Mouse (Mus musculus): ENCODE data around the gene Commd1.
A peak's percentile ranks its signal among the peaks of the same experiment; 100 is the strongest.

The Commd1 gene

GRCm38 (mm10) chr11:22989786-22990185 lies 7.6 kb upstream of the Commd1 start:
- no peak for DNase-seq

- peak; percentile 27 for DNase-seq
These were observed 5.2 kb upstream of the Commd1 start for GRCm38 (mm10) chr11:22987357-22987756.

DNA sequence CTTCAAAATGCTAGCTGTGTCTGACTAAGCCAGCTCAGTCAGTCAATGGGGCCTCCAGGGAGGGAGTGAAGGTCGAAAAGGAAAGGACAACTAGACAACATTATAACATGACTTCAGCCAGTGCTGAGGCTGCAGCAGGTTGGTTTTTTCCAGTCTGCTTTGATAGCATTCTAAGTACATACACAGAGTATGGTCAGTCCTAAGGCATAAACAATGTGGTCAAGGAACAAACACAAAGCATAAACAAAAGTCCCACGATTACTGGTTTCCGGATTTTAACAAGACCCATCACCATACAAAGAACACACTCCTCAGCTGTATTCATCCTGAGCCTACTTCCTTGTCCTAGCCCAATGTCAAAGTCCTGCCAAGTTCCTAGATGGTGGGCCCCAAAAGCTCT lies 3.3 kb upstream of the Commd1 start:
- no peak for DNase-seq

GRCm38 (mm10) chr11:22982846-22983245 lies 664 bp upstream of the Commd1 start:
- no peak for DNase-seq

DNA sequence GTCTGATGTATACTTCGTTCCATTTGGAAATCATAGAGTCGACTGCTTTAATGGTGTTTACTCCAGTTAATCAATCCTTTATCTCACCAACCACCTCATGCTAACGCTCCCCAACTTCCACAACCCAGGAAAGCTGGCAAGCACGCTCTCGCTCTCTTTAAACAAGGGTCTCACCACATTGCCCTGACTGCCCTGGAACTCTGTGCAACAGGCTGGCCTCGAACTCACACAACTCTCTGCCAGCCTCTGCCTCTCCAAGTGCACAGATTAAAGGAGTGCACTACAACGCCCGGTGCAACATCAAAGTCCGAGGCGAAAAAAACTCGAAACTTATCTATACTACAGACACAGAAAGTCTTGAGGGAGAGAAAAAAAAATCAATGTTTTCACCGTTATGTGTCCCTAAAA lies 635 bp downstream of the Commd1 start:
- no peak for DNase-seq

DNA sequence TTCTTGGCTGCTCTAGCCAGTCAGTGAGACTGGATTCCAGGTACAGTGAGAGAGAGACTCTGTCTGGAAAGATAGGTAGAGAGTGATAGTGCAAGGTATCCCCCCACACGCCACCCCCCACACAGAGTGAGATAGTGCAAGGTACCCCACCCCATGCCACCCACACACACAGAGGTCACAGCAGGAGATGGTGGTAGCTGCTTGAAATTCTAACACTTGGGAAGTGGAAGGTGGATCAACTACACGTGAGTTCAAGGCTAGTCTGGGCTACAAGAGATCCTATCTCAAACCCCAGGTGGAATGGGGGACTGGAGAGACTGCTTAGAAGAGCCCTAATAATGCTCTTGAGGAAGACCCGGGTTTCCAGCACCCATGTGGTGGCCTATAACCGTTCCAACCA lies 1.1 kb downstream of the Commd1 start:
- no peak for DNase-seq

- DNase-seq, result no peak
These were observed 3.0 kb downstream of the Commd1 start for GRCm38 (mm10) chr11:22979221-22979620.

- DNase-seq, result no peak
These were observed 3.5 kb downstream of the Commd1 start for GRCm38 (mm10) chr11:22978711-22979110.

GRCm38 (mm10) chr11:22978215-22978614 lies 4.0 kb downstream of the Commd1 start:
- DNase-seq, result no peak

DNA sequence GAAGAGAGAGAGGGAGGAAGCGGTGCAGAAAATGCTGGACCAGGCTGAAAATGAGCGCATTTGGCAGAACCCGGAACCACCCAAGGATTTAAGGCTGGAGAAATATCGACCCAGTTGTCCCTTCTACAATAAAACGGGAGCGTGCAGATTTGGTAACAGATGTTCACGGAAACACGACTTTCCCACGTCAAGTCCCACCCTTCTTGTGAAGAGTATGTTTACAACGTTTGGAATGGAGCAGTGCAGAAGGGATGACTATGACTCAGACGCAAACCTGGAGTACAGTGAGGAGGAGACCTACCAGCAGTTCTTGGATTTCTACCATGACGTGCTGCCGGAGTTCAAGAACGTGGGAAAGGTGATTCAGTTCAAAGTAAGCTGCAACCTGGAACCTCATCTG lies 8.6 kb downstream of the Commd1 start:
- peak; percentile 24 for DNase-seq

- peak; percentile 92 for DNase-seq
These were observed 9.2 kb downstream of the Commd1 start for GRCm38 (mm10) chr11:22972746-22973526.

GRCm38 (mm10) chr11:22971835-22972709 lies 10.1 kb downstream of the Commd1 start, which contains the start of gene Zrsr1:
Gene Zrsr1 (plus strand): TSS chr11:22972005.
- DNase-seq, result peak; percentile 87

GRCm38 (mm10) chr11:22970546-22970945 lies 11.6 kb downstream of the Commd1 start:
- no peak for DNase-seq

- no peak for DNase-seq
These were observed 12.7 kb downstream of the Commd1 start for GRCm38 (mm10) chr11:22969486-22969885.

GRCm38 (mm10) chr11:22965503-22965902 lies 16.7 kb downstream of the Commd1 start:
- DNase-seq, result no peak

DNA sequence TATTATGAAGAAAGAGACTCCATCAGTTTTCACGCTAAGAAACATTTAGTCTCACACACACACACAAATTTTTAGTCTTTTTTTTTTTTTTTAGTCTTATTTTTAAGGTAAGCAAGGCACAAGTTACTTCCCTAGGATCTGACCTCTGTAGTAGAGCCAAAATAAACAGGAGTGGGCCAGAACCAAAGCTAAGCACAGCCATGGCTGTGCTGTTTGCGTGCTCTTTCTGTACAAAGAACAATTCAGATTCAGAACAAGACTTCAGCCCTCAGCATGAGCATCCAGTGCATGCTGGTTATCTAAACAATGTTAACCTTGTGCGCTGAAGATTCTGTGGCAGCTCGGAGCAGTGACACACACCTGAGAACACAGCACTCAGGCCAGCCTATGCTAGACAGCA lies 17.8 kb downstream of the Commd1 start:
- no peak for DNase-seq

- DNase-seq, result no peak
These were observed 20.1 kb downstream of the Commd1 start for GRCm38 (mm10) chr11:22962101-22962500.

DNA sequence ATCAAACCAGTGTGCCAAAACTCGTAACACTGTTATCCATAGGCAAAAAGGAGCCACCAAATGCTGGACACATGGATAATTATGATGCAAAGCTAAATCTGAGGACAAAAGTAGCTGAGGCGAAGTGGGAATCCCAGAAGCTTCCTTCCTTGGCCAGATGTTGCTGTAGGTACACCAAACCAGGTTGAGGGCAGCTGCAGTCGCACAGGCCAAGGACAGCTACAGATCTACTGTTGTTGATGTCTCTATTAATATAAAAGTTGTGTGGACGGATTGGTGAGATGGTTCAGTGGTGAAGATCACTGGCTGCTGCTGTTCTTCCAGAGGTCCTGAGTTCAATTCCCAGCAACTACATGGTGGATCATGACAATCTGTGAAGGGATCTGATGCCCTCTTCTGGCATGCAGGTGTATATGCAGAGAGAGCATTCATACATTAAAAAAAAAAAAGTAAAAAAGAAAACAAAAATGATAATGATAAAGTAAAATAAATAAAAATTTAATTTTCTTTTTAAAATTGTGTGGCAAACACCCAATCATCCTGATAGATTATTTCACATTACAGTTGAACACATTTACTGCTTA lies 24.3 kb downstream of the Commd1 start:
- DNase-seq, result no peak

DNA sequence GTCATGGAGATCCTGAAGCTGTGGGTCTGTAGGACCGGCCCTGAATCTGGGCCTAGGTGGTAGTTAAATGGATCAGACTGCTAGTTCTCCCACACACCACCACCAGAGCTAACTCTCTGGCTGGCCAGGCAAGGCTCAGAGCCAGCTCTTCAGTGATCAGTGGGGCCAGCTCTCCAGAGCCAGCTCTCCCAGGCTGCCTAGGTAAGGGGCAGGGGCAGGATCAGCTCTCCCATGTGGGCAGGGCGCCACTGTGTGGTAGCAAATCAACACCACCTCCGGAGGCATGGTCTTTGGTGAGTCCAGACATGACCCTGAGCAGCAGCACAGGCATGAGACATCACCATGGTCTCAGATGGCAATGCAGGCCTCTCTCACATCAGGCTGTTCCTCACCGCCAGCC lies 25.4 kb downstream of the Commd1 start:
- peak; percentile 52 for DNase-seq

- no peak for DNase-seq
These were observed 25.8 kb downstream of the Commd1 start for GRCm38 (mm10) chr11:22956346-22956745.

- no peak for DNase-seq
These were observed 29.5 kb downstream of the Commd1 start for GRCm38 (mm10) chr11:22952668-22953067.

DNA sequence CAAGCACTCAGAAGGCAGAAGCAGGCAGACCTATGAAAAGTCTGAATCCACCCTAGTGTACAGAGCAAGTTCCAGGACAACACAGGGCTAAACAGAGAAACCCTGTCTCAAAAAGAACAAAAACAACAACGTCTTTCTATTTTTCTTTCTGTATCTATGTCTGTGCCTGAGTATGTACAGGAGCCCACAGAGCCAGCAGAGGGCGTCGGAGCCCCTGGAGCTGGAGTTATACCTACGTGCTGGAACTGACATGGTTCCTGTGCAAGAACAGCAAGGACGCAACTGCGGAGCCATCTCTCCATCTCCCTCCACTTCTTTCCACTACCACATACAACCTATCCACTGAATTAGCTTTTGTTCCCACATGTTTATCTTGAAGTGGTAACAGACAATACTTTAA lies 32.1 kb downstream of the Commd1 start:
- DNase-seq, result no peak

- DNase-seq, result no peak
These were observed 33.1 kb downstream of the Commd1 start for GRCm38 (mm10) chr11:22949101-22949500.

DNA sequence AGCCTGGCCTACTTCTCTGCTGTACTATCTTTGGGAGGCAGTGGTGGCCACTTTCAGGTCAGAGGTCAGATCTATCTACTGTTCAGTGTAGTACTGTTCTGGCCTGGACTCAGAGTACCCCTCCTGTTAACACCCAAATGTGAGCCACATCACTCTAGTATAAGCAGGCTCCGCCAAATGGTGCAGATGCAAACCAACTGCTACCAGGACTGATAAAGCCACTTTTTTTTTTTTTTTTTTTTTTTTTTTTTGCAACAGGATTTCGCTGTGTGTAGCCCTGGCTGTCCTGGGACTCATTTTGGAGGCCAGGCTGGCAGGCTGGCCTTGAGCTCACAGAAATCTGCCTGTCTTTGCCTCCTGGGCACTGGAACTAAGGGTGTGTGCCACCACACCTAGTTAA lies 43.2 kb downstream of the Commd1 start:
- no peak for DNase-seq
